Mouse (Mus musculus) cerebellum, adult (tissue): ENCODE measurements around the gene Oas1a.
A peak's percentile ranks its signal among the peaks of the same experiment; 100 is the strongest.
"Not testable (repeated sequence)": the region's sequence is repeated elsewhere in the genome, so short reads cannot be mapped to it uniquely, and the experiment has no call there.

Experiments used
- ATAC-seq: cut with Nextera tagmentation; 2 replicates; pipeline ENCODE4 v1.9.2; 2017; ENCODE audit warnings: mild to moderate bottlenecking, moderate library complexity, mixed read lengths; ENCODE audit not compliant: insufficient number of reproducible peaks, low FRiP score, low TSS enrichment

Gene Oas1a

GRCm38 (mm10) chr5:120894692-120895091 is 12.6 kb downstream of the Oas1a start:
- not testable (repeated sequence) for ATAC-seq

DNA sequence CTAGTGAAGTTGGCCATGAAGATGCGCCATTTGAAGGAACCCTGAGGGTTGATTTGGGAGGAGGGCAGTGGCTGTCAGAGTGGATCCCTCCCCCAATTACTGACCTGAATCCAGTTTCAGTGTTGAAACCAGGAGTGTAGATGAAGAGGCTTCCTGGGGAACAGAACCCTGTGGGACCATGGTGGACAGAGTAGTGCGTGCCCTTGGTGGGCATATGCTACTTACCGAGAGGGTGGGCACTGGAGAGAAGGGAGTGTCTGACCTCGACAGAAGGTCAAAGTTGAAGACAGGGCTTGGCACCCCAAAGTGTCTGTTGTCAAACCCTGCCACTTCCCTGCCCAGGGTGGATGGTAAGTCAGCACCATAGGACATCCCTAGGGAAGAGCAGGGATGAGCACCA is 13.5 kb downstream of the Oas1a start:
- not testable (repeated sequence) for ATAC-seq

GRCm38 (mm10) chr5:120892243-120892660 is 15.1 kb downstream of the Oas1a start:
- ATAC-seq = no peak

- ATAC-seq = not testable (repeated sequence)
Measured at GRCm38 (mm10) chr5:120891566-120892242, 15.6 kb downstream of the Oas1a start.

DNA sequence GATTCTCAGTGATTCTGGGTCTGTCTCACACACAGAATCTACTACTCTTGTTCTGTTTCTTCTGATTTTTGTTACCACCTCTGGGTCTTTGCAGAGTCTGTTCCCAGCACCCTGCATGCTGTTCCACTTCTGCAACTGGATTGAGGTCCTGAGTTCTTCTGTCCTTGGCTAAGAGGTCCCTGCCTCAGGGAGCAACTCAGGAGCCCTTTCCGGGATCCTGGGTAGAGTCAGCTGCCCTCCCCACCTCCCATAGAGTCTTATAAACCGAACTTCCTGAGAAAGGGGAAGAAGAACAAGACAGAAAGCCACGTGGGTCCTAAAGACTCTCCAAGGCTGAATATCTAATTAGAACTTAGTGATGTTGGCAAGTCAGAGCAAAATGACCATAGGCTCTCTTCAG is 16.3 kb downstream of the Oas1a start:
- ATAC-seq = no peak

DNA sequence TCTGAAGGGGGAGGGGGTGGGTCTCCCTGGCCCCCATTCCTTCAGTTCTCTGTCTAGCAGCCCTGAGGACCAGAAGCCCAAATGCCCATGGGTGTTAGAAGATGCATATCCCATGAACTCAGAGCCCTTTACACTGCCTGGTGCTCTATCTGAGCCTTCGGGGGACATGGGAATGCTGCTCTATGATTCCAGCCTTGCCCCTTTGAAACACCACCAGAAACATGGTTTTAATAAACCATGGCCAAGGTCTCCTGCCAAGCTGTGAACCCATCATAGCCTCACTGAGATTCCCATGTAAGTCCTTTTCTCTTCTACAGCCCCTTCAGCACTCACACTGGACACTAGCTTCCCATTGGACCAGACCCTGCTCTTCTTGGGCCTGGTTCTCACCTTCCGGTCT is 17.3 kb downstream of the Oas1a start:
- no peak for ATAC-seq

GRCm38 (mm10) chr5:120888294-120888815 is 19.0 kb downstream of the Oas1a start:
- not testable (repeated sequence) for ATAC-seq

GRCm38 (mm10) chr5:120887831-120888230 is 19.5 kb downstream of the Oas1a start:
- ATAC-seq = no peak

DNA sequence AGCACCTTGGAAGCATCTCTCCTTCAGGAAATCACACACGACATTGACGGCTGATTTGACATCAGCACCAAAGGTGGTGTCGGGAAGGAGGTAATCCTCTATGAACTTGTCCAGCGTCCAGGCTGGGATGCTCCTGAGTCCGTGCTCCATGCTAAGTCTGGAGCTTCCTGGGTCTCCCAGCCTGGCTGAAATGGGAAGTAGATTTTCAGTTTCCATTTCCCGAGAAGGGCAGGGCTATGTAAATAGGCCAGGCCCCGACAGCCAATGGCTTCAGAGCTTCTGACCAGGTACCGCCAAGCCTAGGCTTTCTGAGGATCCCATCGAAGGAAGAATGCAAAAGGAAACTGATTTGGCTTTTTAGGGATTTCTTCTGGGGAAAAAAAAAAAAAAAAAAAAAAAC is 19.9 kb downstream of the Oas1a start, which contains the start of gene Oas1g:
Gene Oas1g (minus strand): TSS at position 201 of the 400 bp plus-strand sequence.
- not testable (repeated sequence) for ATAC-seq

DNA sequence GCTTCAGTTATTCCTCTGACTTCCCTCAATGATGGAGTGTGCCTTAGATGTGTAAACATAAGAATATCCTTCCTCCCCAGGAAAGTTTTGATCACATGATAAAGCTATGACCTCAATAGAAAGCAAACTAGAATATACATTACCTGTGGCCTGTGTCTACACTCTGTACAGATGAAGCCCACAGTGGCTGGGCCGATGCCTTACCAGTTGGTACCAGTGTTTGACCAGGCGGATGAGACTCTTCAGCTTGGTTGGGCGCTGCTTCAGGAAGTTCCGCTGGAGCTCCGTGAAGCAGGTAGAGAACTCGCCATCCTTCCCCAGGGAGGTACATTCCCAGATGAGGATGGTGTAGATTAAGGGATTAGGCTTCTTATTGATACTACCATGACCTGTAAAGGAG is 25.6 kb downstream of the Oas1a start:
- not testable (repeated sequence) for ATAC-seq

DNA sequence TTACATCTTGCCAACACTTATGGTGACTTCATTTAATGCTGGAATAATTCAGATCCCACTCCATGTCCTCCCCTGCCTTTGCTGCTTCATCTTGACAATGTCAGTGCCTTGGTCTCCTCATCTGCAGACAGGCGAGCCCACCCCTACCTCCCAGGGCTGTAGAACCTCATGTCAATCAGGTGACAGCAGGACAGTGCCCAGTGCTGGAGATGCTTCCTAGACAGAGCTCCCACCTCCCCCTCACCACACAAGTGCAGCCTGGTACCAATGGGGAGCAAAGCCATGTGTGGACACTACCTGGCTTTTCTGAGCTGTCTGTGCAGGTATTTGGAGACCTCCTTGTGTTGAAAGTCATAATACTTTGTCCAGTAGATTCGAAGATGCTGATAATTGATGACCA is 28.5 kb downstream of the Oas1a start:
- ATAC-seq = not testable (repeated sequence)

DNA sequence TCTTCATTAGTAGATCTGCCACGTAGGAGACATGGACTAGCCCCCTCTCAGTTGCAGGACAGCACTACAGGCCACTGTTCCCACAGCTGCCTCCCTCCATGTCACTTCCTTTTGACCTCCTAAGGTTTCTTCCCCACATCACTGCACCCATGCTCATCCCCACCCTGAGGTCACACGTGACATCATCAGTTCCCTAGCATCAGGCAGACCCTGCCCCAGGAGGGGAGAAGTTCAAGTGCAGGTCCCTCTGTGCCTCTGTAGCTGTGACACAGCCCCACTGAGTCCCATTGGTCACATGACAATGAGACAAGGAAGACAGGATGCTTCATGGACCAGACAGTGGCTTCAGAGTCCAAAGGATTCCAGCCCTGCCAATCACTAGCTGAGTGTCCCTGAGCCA is 29.9 kb downstream of the Oas1a start:
- not testable (repeated sequence) for ATAC-seq

DNA sequence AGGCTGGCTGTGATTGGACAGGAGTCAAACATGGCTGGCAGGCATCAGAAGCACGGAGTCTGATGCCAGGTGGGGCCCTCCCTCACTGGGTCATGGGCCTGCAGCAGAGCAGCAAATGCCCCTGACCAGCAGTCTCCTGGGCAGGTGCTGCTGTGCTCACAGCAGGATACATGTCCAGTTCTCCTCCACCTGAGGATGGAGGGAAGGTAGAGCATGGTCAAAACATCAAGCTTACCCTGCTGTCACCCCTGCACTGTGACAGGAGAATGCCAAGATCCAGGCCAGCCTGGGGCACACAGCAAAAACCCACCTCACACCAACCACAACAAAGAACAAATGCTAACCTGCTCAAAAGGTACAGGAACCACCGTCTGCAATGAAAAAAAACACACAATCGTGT is 30.5 kb downstream of the Oas1a start:
- peak; percentile 49; the same call in 1 of the 2 replicates for ATAC-seq

GRCm38 (mm10) chr5:120871469-120871868 is 35.9 kb downstream of the Oas1a start:
- no peak for ATAC-seq

GRCm38 (mm10) chr5:120870782-120871181 is 36.5 kb downstream of the Oas1a start:
- no peak for ATAC-seq

DNA sequence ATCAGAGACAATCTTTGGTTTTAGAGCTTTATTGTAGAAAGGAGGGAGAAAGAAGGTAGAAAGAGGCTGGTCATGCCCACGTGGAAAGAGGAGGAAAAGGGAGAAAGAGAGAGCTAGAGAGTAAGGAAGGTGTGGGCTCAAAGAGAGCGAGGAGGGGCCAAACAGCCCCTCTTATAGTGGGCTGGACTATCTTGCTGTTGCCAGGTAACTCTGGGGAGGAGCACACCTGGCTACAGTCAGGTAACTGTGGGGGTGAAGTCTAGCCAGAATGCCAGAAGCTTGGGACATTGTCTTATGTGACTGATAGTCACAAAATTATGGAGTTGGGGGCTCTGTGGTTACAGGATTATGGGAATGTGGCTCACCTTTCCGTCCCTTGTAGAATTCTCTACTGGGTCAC is 37.2 kb downstream of the Oas1a start:
- ATAC-seq = no peak

DNA sequence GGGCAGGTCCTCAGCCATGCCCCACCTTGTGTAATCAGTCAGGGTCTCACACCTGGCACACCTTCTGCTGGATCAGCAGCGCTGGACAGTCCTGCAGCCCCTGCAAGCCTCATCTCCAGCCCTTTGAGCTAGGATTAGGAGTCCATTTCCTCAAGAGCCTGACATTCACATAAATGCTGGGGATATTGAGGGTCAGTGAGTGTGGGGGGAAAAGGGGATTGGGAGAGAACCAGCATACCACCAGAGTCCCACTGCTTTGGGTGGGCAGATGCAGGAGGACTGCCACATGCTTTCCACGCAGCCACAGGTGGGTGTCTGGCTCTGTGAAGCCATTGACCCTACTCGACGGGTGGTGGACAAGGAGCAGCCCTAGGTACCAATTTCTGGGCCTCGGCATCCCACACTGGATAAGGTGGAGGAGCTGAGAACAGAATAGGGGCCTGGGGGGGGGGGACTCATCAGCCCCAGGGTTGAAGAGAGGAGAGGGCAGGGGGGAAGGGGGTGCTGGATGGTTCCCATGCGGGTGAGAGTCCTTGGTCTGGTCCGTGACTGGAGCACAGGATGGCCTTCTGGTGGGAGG is 37.8 kb downstream of the Oas1a start:
- ATAC-seq = no peak

DNA sequence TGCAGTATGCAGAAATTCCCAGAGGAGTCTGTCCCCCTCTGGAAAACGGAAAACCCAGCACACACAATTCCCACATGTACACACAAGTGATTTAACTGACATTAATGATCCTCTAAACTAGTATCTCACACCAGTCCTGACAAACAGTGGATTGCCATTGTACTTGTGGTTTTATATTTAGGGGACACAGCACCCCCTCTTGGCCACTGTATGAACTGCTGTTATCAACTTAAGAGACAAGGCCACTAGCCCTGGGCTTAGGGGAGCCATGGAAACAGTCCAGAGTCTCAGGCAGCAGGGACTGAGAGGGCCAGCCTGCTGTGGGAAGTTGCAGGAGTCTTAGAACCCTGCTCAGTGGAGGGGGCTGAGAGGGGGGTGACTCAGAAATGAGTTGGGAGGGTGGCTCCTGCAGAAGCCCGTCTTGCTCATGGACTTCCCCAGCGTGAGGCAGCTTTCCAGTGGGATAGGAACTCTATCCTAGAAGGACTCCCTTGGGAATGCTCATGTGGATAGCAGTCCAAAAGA is 41.9 kb downstream of the Oas1a start:
- ATAC-seq = no peak

DNA sequence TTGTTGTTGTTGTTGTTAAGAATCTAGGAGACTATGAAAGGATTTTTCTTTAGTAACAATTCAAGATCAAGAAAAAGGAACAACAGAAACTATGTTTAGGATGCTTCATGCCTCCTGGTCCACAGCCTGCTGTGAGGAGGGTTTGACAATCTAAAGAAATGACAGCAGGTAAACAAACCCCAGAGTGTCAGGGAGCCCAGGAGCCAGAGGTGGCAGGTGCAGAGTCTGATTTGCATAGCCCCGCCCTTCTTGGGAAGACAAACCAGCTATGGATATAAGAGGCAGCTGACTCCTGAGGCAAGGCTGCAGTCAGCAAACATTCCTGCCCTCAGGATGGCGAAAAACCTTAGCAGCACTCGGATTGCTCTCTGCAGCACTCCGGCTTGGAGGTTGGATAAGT is 46.2 kb downstream of the Oas1a start, which contains the start of gene Oas1h:
Gene Oas1h (plus strand): TSS at position 301 of the 400 bp plus-strand sequence.
- ATAC-seq = no peak

DNA sequence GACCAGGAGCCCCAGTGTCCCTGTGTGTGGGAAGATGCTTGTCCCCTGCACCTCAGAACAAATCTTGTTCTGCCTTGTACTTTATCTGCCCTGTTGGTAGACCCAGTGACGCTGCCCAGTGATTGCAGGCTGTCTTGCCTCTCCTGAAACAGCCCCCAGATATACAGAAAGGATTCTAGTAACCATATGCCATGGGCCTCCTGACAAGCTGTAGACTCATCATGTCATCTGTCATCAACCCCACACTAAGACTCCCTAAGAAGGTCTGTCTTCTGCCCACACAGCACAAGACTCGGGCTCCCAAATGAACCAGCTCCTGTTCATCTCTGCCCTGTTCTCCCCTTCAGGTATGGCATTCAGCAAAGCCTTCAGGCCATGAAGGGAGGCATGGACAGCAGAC is 48.1 kb downstream of the Oas1a start:
- ATAC-seq = no peak

DNA sequence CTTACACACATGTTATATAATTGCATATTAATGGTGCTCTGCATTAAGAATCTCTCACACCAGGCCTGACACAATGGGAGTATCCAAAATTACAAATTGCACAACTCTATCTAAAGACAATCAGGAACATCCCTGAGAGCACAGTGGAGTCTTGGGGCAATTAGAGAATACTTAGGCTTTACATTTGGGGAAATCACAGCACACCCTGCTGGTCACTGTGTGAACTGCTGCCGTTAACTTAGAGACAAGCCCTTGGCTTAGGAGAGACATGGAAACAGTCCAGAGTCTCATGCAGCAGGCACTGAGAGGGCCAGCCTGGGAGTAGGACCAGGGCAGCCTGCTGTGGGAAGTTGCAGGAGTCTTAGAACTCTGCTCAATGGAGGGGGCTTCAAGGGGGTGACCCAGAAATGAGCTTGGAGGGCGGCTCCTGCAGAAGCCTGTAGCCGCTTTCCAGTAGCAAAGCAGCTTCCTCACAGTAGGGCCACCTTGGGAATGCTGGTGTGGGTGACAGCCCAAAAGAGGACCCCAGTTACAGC is 57.7 kb downstream of the Oas1a start:
- no peak for ATAC-seq
